Mouse (Mus musculus): ENCODE results near the gene Gprin2.

DNA sequence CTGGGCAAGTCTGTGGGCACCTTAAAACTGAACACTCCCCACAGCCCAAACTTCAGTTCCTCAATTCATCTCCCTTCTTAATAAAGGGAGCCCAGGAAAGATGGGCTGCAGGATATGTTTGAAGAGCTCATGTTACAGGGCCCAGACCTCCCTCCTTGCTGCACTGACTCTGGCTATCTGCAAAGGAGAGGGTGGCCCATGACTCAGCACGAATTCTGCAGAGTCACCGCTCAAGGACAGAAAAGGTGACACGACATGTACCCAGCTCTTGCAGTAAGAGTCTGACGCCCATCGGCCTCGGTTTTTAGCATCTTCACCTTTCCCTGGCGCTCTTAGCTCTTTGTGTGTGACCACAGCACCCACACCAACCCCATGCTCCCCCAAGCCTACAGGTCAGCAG, 11.1 kb downstream of the Gprin2 start:
- TF ChIP-seq CTCF (IDR thresholded peaks at IDR 0.05; ENCODE audit: control insufficient read depth, insufficient read depth, low read length) (no peak), POLR2A (IDR thresholded peaks at IDR 0.05; ENCODE audit: borderline replicate concordance, control insufficient read depth, low read depth, low read length) (no peak)
